Mouse (Mus musculus) heart, postnatal 0 days (tissue): ENCODE measurements around the gene Fbxo44. TPM values are rescaled to one million over a fixed set of nuclear protein-coding genes. Genes with fewer than 3 reads are reported as not detected.
A peak's percentile ranks its signal among the peaks of the same experiment; 100 is the strongest.

Experiments
- ATAC-seq: fragments of 200-750 bp; cut with Nextera tagmentation; 2 replicates; pipeline ENCODE4 v1.8.0; 2017; ENCODE audit warnings: low read depth, moderate number of reproducible peaks, moderate library complexity; ENCODE audit not compliant: insufficient read depth
- DNase-seq: peaks from one replicate; pipeline ENCODE4 v3.0.0-alpha.2; 2016; ENCODE audit warnings: low spot score
- H3K27ac ChIP-seq: fragments of 300-500 bp; sonication (generic); 2 replicates; pipeline ENCODE4 v1.5.1; 2014; ENCODE audit warnings: low read depth, mild to moderate bottlenecking
- H3K27me3 ChIP-seq: fragments of 300-500 bp; sonication (generic); 2 replicates; pipeline ENCODE4 v1.6.1; 2014; ENCODE audit warnings: low read length, mixed read lengths; ENCODE audit not compliant: control insufficient read depth, insufficient read depth
- H3K36me3 ChIP-seq: fragments of 300-500 bp; sonication (generic); replicated peaks from 2 replicates; pipeline ENCODE4 v1.6.1; 2014; ENCODE audit warnings: low read length, mixed read lengths; ENCODE audit not compliant: control insufficient read depth, insufficient read depth
- H3K4me1 ChIP-seq: fragments of 300-500 bp; sonication (generic); 2 replicates; pipeline ENCODE4 v1.6.1; 2014; ENCODE audit warnings: antibody characterized with exemption; ENCODE audit not compliant: control insufficient read depth, insufficient read depth
- H3K4me2 ChIP-seq: fragments of 300-500 bp; sonication (generic); 2 replicates; pipeline ENCODE4 v1.6.1; 2014; ENCODE audit warnings: low read depth, mild to moderate bottlenecking, low read length, moderate library complexity
- H3K4me3 ChIP-seq: fragments of 300-500 bp; sonication (generic); 2 replicates; pipeline ENCODE4 v1.5.1; 2014; ENCODE audit warnings: low read depth, low read length
- H3K9ac ChIP-seq: fragments of 300-500 bp; sonication (generic); replicated peaks from 2 replicates; pipeline ENCODE4 v1.6.1; 2014; ENCODE audit warnings: low read depth, low read length, mixed read lengths
- H3K9me3 ChIP-seq: fragments of 300-500 bp; sonication (generic); replicated peaks from 2 replicates; pipeline ENCODE4 v1.6.1; 2016; ENCODE audit warnings: low read length; ENCODE audit not compliant: control insufficient read depth
- CTCF ChIP-seq: IDR thresholded peaks from 2 replicates; pipeline ENCODE4 v1.5.1; 2016; ENCODE audit warnings: antibody characterized with exemption, control low read depth, low read depth
- EP300 ChIP-seq: IDR thresholded peaks from 2 replicates; pipeline ENCODE4 v1.6.1; 2016; ENCODE audit warnings: antibody characterized with exemption, low read depth
- WGBS: fragments of 180-500 bp; shearing (Covaris S2); extraction: QIAGEN DNeasy Blood & Tissue Kit; methylation state at CpG from one replicate; pipeline ENCODE4 v1.1.7; 2014; 5-methylcytosine and 5-hydroxymethylcytosine counted together
- polyA plus RNA-seq: library from polyadenylated mRNA; unstranded; fragments of >200 nt; fragmentation: Nextera tagmentation; extraction: Ambion mirVana; gene quantifications from 2 replicates; pipeline ENCODE4 v1.2.1, GENCODE M21; 2015
- total RNA-seq: library from RNA; depleted of rRNA; stranded (reverse); fragments of >200 nt; gene quantifications from 2 replicates; pipeline ENCODE4 v1.2.3, GENCODE M21; 2014; ENCODE audit warnings: low replicate concordance

Fbxo44 gene
- total and polyA plus RNA-seq, 2 experiments from 2014 or later = 32.1 to 88.4 TPM

GRCm38 (mm10) chr4:148164461-148164860 is 4.2 kb upstream of the Fbxo44 start:
- Histone ChIP-seq H3K27me3 (peaks cover 81% of the 10 kb centered on the region), H3K9ac (no peak overlapping the region), H3K27ac (no peak overlapping the region), H3K9me3 (no peaks in the 10 kb centered on the region), H3K4me2 (peak overlapping the region; percentile 64; the same call in 1 of the 2 replicates), H3K36me3 (no peaks in the 10 kb centered on the region), H3K4me1 (peaks cover 4% of the 10 kb centered on the region; the same call in 1 of the 2 replicates), H3K4me3 (peak overlapping the region; percentile 39)
- TF ChIP-seq EP300 (no peak), CTCF (no peak)
- no peak for DNase-seq
- ATAC-seq = no peak
- WGBS = 3% methylated on average over 16 of the region's 16 CpGs

- no peak overlapping the region for H3K9ac ChIP-seq
- no peaks in the 10 kb centered on the region for H3K9me3 ChIP-seq
- ATAC-seq = peak; percentile 37; the same call in 1 of the 2 replicates
- no peak overlapping the region for H3K27ac ChIP-seq
- peak overlapping the region; percentile 39 for H3K4me3 ChIP-seq
- H3K36me3 ChIP-seq = no peaks in the 10 kb centered on the region
- DNase-seq = peak; percentile 62
- WGBS = under 1% methylated on average over 28 of the region's 29 CpGs
- peak overlapping the region; percentile 64 for H3K4me2 ChIP-seq
- H3K27me3 ChIP-seq = peaks cover 79% of the 10 kb centered on the region
- H3K4me1 ChIP-seq = peaks cover 4% of the 10 kb centered on the region; the same call in 1 of the 2 replicates
- TF ChIP-seq CTCF (peak; percentile 73), EP300 (no peak)
Measured at GRCm38 (mm10) chr4:148164002-148164439, 3.7 kb upstream of the Fbxo44 start.

GRCm38 (mm10) chr4:148159544-148160435 is 492 bp downstream of the Fbxo44 start:
- H3K27me3 ChIP-seq = peaks cover 51% of the 10 kb centered on the region

GRCm38 (mm10) chr4:148158436-148159348 is 1.6 kb downstream of the Fbxo44 start:
- peak overlapping the region; percentile 66 for H3K9ac ChIP-seq
- peak overlapping the region; percentile 74 for H3K27ac ChIP-seq
- ATAC-seq (no peak), DNase-seq (no peak)
- TF ChIP-seq CTCF = no peak
- no peak for TF ChIP-seq EP300
- 28% methylated on average over 27 of the region's 27 CpGs for WGBS
- peaks cover 41% of the 10 kb centered on the region for H3K27me3 ChIP-seq
- H3K36me3 ChIP-seq = peaks cover 14% of the 10 kb centered on the region; the same call in 1 of the 2 replicates
- peak overlapping the region; percentile 69 for H3K4me3 ChIP-seq
- peak overlapping the region; percentile 95 for H3K4me2 ChIP-seq
- H3K4me1 ChIP-seq = 0 out of 2 replicates have a peak, but pooled peaks cover 5% of the 10 kb centered on the region
- H3K9me3 ChIP-seq = no peaks in the 10 kb centered on the region

More at GRCm38 (mm10) chr4:148159544-148160435, 492 bp downstream of the Fbxo44 start:
- peaks cover 8% of the 10 kb centered on the region; the same call in 1 of the 2 replicates for H3K4me1 ChIP-seq
- no peaks in the 10 kb centered on the region for H3K9me3 ChIP-seq
- TF ChIP-seq EP300 (no peak), CTCF (no peak)
- H3K27ac ChIP-seq = peak overlapping the region; percentile 74
- H3K9ac ChIP-seq = peak overlapping the region; percentile 66
- DNase-seq (peak; percentile 94), ATAC-seq (peak; percentile 87)
- H3K36me3 ChIP-seq = peaks cover 7% of the 10 kb centered on the region; the same call in 1 of the 2 replicates
- peak overlapping the region; percentile 95 for H3K4me2 ChIP-seq
- peak overlapping the region; percentile 69 for H3K4me3 ChIP-seq
- under 1% methylated on average over 46 of the region's 55 CpGs for WGBS

- H3K27me3 ChIP-seq = peaks cover 5% of the 10 kb centered on the region
- H3K27ac ChIP-seq = no peak overlapping the region
- H3K4me2 ChIP-seq = no peak overlapping the region
- H3K36me3 ChIP-seq = peaks cover 18% of the 10 kb centered on the region; the same call in 1 of the 2 replicates
- DNase-seq = no peak
- no peaks in the 10 kb centered on the region for H3K9me3 ChIP-seq
- 0 out of 2 replicates have a peak, but pooled peaks cover 5% of the 10 kb centered on the region for H3K4me1 ChIP-seq
- no peak overlapping the region for H3K9ac ChIP-seq
- no peak for ATAC-seq
- no peak for TF ChIP-seq EP300
- peak; percentile 49 for TF ChIP-seq CTCF
- no peak overlapping the region for H3K4me3 ChIP-seq
- 58% methylated on average over 3 of the region's 3 CpGs for WGBS
Measured at GRCm38 (mm10) chr4:148154982-148155381, 5.3 kb downstream of the Fbxo44 start.
